Mouse (Mus musculus): ENCODE data around the gene Bag3.

- TF ChIP-seq E2F4 (IDR thresholded peaks at IDR 0.05; ENCODE audit: insufficient read depth): no peak
- no peak for TF ChIP-seq TCF3 (IDR thresholded peaks at IDR 0.05; ENCODE audit: insufficient read length, low read depth)
- TF ChIP-seq CEBPB (IDR thresholded peaks at IDR 0.05; ENCODE audit: insufficient read depth, poor library complexity, severe bottlenecking): no peak
- no peak for TF ChIP-seq POLR2A (IDR thresholded peaks at IDR 0.05; ENCODE audit: insufficient read length, low read depth)
- TF ChIP-seq TCF12 (IDR thresholded peaks at IDR 0.05; ENCODE audit: insufficient read depth, poor library complexity, severe bottlenecking): no peak
- no peak for TF ChIP-seq SRF (IDR thresholded peaks at IDR 0.05; ENCODE audit: control insufficient read depth, insufficient read length, low read depth)
- no peak for TF ChIP-seq MAX (IDR thresholded peaks at IDR 0.05; ENCODE audit: low read depth)
- TF ChIP-seq POLR2AphosphoS2 (IDR thresholded peaks at IDR 0.05; ENCODE audit: insufficient read length, low read depth): no peak
- no peak for TF ChIP-seq USF1 (IDR thresholded peaks at IDR 0.05; ENCODE audit: low read depth)
Measured at GRCm38 (mm10) chr7:128583213-128583948, 60.0 kb downstream of the Bag3 start.

Data from myocyte (in vitro differentiated cells).